Mouse (Mus musculus): ENCODE results near the gene Snd1.
"Not testable (repeated sequence)": the region's sequence is repeated elsewhere in the genome, so short reads cannot be mapped to it uniquely, and the experiment has no call there.

Gene Snd1

DNA sequence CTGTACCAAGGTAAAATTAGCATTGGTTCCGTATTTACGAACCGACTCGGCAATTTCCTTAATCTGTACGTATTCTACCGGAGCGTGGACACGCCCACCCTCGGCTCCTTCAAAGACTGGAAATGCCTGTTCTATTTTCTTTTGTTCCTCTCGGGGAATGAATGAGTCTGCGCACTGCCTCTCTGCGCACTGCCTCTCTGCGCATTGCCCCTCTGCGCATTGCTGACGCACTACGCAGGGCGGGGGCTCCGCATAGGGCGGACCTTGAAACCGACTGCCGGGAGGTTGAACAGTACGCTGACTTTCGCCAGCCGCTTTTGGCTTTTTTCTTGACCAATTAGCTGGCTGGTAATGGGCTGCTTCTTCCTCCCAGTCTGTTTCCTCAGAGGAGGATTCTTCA lies 453.0 kb downstream of the Snd1 start:
- not testable (repeated sequence) for DNase-seq

DNA sequence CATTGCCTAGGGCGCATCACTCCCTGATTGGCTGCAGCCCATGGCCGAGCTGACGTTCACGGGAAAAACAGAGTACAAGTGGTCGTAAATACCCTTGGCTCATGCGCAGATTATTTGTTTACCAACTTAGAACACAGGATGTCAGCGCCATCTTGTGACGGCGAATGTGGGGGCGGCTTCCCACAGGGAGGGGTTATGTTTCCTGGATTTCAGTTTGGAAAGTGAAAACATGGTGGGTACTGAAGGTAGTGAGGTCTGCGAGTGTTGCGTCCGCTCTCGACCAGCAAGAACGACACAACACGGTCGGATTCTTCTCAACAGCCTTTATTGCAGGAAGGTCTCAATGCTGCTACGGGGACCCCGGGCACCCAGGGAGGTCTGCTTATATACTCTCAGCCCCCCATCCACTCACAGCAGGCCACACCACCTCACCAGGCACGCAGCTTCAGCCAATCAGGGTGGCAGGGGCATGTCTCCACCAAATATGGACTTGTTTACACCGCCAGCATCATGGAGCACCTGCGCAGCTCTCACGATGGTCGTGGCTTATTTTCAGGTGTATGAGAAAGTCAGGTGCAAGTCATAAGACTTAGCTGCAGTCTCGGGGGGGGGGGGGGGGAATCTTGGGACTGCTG lies 454.3 kb downstream of the Snd1 start:
- DNase-seq: not testable (repeated sequence)

DNA sequence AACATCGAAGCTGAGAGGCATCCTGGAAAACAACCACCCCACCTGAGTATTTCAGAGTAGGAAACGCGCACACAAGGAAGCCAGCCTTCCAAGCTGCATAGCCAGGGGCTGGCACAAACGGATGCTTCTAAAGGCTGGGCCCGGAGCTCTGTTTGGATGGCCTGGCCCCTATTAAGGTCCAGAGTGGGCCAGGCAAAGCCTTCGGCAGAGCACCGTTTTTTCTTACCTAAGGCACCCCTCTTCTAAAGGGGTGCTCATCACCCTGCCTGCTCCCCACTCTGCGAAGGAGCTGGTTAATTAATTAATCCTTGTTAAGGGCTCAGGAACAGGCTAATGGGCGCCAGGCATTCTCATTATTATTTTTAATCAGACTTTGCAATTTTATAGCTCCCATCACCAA lies 456.3 kb downstream of the Snd1 start:
- no peak for DNase-seq

DNA sequence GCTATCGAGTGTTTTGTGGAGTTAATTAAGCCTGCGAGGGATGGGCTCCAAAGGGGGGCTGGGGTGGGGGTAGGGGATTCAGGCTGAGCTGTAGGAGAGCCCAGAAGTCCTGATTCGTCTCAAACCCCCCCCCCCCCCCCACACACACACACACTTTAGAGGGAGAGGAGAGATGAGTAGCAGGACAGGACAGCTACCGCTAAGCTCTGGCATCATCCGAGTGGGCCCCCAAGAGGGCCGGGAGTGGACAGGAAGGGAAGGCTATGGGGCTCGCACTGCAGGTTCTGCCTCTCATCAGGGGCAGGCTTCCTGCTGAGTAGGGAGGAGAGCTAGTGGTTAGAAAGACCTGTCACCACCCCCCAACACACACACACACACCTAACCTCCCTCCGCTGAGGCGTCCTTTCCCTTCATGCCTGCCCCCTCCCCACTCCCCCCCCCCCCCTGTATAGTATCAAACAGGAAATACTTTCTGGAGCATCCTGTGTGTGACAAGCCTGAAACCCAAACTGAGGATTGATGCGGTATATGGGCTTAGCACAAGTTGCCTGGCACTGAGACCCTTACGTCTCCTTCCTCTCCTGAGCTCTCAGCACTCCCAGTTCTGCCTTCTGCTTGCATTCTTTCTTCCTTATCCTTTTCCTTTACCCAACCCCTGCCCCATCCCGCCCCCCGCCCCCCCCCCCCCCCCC lies 456.8 kb downstream of the Snd1 start:
- no peak for DNase-seq

DNA sequence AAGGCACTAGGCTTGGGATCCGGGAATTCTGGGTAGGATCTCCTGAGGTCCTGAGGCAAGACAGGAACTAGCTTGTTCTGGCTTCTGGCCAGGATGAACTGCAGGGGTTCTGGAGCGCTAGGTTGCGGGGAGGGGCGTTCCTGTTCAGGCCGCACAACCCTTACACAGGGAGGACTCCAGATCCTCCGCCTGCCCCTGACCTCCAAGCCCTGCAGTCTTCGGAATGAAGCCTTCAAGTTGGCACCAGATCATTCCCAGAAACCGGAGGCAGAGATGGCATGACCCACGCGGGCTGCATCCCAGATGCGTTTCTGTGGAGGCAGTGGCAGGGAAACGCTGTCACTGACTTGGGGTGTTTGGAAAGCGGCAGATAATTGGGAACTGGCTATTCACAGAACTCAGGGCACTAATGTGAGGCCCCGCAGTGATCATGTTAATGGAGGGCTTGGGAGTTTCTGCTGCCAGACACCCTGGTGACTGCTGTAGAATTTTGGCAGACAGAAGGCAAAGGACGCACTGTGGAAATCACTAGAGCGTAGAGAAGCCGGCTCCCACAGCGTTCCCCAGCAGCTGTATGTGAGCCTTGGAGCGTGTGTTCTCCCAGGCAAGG lies 457.5 kb downstream of the Snd1 start:
- DNase-seq: peak; percentile 18

DNA sequence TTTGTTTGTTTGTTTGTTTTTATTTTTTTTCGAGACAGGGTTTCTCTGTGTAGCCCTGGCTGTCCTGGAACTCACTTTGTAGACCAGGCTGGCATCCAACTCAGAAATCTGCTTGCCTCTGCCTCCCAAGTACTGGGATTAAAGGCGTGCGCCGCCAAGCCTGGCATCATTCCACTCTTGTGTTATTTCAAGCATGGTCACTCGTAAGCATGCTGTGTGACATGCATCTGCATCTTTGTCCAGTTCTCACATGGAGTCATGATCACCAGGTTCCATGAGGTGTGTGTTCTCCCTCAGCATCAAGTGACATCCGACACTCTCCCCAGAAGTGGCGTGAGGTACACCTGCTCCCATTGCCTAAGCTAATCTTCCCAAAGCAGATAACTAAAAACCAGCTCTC lies 460.8 kb downstream of the Snd1 start:
- no peak for DNase-seq

DNA sequence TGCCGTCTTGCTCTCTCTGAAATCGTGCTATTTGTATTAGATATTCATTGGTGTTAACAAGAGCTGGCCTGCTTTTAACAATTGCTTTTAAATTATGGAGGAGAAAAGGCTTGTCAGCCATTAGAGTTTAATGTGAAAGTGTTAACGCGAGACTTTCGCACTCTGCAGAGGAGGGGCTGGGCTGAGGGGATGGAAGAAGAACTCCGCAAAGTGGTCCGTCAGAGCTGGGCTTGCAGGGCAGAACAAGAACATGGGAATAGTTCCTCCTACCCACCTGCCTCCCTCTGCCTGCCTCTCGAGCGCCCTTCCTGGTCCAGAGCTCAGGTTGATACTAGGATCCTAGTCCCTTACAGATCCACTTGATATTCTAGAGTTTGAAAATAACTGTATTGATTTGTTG lies 472.3 kb downstream of the Snd1 start:
- DNase-seq: no peak

DNA sequence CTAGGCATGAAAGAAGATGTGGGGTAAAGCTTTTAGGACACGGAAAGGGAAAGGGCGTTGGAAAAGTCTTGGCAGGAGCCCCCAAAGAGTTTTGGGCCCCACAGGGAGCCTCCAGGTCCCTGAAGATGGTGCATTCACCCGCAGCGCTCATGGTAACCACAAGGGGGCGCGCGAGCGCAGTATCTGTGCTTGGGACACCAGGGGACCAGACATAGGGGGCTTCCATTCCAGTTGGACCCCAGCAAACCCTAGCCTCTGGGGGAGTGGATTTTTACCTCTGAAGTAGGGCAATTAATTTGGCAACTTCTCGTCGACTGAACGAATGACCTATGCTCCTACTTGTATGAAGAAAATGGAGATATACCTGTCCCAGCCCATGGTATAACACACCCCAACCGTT lies 474.3 kb downstream of the Snd1 start:
- peak; percentile 77 for DNase-seq

DNA sequence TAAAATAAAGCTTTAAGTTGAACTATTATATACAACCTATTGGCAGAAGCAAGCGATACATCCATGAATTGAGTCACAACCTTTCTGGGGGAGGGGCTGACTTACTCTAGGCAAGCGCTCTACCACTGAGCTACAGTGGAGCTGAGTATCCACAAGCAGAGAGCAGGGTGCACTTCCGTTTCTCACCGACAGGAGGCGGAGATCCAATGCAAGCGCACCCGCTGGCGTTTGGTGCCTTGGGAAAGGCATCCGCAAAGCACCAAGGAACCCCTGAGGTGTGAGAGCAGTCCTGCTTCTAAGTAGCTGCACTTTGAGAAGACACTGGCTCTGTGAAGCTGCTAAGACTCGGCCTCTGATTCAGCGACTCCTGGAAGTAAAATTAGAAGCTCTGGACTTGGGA lies 480.6 kb downstream of the Snd1 start:
- DNase-seq: peak; percentile 57

DNA sequence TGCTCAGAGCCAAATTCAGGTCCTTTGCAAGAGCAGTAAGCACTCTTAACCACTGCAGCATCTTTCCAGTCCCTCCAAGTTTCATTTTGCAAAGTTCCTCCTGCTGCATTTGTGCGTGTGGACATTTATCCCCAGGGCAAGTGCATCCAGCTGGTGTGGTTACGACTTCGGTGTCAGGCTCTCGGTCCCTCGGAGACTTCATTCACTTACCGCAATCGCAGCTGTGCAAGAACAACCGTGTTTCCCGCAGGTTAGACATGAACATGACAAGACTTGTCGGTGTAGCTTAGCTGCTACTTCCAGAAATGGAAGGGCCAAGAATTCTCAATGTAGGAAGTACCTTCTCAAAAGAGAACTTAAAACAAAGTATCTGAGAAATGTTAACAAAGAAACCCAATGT lies 482.5 kb downstream of the Snd1 start:
- DNase-seq: no peak

DNA sequence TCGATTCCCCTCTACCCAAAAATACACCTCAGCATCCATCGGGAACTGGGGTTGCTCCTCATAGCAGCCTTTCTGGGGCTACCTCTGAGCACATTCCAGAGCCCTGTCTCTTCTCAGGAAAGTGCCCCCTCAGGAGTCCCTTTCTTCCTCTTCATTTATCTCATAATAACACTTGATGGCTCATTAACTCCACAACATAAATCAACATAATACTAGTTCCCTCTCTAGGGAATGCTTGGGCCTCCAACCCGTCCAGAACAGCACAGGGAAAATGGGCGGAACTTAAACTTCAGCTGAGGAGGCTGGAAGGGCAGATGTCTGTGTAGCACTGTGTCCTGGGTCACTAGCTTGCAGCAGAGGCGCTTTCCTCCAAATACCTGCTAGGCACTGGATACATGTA lies 488.2 kb downstream of the Snd1 start:
- DNase-seq: no peak

DNA sequence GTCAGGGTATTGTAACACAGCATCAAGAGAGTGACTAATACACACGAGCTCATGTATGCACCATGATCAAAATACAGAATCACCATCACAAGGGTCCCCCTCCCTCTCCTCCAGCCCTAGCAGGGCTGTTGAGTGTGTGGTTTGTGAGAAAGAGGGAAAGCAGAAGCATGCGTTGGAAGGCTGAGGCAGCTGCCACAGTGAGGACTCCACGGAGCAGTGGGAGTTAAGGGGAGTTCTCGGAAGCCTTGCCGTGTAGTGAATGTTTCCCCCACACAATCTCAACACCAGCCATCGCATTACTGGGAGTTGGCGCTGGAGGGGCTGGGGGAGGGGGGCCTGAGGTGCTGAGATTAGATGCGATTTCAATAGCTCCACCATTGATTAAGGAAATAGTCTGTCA lies 490.3 kb downstream of the Snd1 start:
- no peak for DNase-seq

DNA sequence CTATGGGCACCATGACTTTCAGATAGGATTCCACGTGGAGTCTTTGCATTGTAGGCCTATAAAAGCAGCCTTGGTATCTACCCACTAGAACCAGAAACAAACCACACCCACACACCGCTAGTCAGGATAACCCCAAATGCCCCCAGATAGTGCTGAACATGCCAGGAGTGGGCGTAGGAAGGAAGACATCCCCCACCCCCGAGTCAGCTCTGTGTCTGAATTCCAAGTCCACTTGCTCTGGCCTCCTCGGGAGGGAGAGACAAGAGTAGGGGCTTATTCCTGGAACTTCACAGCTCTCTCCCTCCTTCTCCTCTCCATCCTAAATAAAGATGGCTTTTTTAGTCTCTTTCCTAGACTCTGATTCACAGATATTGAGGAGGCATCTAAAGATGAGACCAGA lies 494.7 kb downstream of the Snd1 start:
- DNase-seq: no peak

DNA sequence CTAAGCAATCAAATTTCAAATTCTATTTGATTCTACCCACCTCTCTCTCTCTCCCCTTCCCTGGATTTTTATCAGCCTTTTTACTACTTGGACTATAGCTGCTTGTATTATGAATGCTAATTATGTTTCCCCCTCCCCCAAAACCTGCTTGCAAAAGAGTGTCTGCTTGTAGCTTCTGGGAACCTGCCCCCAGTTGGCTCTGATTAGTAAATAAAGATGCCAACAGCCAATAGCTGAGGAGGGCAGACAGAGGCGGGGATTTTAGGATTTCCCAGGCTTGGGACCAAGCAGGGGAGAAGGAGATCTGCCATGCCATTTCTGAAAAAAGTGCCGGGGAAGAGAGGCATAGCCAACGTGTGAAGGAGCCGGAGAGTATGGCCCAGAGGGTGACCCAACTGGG lies 495.8 kb downstream of the Snd1 start:
- no peak for DNase-seq

DNA sequence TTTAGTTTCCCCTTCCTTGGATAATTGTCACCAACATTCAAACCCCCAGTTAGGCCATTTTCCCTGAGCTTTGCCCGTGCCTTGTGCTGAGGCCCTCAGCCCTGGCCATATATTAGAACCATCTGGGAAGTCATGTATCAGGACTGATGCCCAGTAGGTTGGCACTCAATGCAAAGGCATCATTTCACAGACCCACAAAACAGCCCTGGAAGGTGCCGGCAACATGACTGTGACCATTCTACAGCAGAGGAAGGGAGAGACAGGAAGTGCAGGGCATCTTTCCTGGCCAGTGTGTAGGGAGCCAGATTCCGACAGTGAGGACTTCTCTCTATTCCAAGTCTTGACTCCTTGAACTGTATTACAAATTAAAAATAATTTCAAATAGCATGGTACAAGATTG lies 499.6 kb downstream of the Snd1 start:
- DNase-seq: no peak

DNA sequence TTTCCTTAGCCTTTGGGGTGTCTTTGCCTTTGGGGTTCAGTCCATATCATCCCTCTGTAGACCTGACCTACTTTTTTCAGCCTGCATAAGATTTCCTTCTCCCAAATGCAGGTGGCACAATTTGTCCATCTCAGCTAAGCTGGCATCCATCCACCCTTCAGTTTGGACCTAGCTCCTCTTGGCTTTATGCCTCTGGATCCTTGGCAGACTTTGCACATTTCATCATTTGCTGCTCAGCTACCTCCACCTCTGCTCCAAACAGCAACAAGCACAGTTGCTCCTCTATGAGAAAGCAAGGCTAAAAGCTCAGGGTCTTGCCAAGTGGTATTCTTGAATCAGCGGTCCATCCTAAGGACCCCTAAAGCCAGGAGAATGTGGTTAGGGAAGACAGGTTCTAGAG lies 500.2 kb downstream of the Snd1 start:
- peak; percentile 37 for DNase-seq

DNA sequence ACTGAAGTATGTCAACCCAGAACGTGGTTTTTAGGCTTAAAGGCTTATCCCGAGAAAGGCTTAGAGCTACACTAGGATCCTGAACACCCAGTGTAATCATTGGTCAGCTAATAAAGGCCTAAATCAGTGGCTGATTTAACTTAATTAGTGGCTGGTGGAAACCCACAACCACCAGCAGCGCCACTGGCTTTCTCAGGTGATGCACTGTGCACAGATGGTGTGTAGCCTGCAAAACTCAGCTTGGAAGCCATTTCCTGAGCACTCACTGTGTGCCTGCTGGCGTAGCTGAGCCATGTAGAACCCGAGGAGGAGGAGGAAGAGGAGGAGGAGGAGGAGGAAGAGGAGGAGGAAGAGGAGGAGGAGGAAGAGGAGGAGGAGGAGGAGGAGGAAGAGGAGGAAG lies 503.1 kb downstream of the Snd1 start:
- no peak for DNase-seq

DNA sequence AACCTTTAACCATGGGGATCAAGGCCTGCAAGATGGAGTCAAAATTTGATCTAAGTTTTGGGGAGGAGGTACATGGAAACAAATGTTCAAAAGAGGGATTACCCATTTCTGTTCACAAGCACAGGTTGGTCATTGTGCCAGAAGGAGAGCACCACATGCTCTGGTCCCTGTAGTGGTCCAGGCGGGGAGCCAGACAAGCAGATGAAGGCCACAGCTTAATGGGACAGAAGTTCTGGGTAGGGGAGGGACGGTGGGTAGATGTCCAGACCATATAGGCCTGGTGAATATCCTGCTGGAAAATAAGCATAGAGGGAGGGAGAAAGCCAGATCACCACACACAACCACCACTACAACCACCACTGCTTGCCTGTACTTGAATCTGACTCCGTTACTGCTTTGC lies 503.9 kb downstream of the Snd1 start:
- no peak for DNase-seq

DNA sequence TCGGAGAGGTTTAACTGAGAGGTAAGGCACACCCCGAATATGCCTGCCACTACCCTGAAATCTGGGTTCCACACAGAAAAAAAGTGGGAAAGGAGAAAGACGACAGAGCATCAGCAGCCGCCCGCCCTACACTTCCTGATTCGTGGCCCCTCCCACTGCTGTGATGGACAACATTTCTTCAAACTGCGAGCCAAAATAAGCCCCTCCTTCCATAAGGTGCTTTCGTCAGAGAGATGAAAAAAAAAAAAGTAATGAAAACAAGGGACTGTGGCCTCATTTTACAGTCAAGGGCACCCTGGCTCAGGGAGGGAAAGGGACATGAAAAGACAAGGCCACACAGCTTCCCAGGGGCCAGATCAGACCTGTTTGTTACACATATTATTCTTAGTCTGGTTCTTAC lies 504.6 kb downstream of the Snd1 start:
- DNase-seq: no peak

DNA sequence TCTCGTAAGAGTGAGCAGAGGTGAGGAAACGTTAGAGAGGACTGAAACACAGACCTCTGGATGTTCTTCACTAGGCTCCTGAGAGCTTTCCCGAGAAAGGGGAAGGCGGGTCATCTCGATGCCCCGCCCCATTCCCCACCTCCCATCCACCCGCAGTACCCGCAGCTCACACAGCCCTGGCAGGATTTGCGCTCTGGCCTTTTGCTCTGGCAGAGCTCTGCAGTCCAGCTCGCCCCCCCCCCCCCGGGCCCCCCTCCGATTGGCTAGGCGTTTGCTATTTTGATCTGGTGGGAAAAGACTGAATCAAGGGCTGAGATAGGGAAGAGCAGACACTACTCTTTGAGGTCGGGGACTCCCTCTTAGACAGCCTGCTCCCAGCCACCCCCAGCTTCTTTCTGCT lies 505.3 kb downstream of the Snd1 start:
- no peak for DNase-seq

DNA sequence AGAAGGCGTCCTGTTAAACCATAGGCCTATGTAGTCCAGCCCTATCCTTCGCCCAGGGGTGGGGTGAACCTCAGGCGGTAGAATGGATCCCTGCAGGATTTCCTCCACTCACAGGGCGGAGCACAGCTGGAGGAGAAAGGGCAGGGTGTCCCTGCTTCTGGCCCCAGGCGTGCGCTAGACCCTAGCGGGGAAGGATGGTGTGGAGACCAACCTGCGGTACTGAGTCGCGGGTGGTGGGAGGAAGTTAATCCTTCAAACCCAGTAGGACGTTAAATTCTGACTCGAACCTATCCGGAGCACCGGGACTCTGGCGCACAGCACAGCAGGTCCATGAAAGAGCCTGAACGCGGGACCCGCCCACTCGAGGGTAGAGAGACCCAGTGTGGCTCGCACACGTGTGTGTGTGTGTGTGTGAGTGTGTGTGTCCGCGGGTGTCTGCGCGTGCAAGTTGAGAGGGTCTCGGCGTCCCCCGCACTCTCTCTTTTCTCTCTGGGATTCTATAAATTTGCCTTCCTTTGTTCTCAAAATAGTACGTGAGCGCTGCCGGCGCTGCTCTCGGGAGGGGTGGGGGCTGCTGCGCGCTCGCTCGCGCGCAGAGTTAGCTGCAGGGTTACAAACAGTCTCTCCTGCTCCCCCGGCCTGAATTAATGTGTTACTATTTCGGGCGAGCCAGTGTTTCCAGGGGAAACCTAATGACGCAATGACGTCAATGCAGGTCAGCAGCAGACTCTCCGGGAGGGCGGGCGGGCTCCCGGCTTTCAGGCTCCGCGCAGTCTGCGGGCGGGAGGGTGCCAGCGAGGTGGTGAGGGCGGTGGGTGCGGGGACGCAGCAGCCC lies 506.0 kb downstream of the Snd1 start:
- DNase-seq: peak; percentile 62

DNA sequence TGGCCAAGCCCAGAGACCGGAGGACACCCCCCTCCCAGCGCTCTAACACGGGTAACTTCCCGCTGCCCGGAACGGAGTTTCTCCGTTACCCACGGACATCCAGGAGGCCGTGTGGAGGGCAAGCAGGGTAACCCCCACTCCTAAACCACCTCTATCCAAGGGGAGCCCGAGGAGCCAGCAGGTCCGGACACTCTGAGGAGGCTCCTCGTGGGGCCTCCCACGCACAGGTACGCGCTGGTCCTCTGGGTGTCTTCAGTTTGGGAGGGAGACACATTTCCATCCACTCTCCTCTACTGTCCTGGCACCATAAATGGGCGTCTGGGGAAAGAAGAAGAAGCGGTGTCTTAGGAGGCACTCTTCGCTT lies 506.6 kb downstream of the Snd1 start:
- DNase-seq: no peak

DNA sequence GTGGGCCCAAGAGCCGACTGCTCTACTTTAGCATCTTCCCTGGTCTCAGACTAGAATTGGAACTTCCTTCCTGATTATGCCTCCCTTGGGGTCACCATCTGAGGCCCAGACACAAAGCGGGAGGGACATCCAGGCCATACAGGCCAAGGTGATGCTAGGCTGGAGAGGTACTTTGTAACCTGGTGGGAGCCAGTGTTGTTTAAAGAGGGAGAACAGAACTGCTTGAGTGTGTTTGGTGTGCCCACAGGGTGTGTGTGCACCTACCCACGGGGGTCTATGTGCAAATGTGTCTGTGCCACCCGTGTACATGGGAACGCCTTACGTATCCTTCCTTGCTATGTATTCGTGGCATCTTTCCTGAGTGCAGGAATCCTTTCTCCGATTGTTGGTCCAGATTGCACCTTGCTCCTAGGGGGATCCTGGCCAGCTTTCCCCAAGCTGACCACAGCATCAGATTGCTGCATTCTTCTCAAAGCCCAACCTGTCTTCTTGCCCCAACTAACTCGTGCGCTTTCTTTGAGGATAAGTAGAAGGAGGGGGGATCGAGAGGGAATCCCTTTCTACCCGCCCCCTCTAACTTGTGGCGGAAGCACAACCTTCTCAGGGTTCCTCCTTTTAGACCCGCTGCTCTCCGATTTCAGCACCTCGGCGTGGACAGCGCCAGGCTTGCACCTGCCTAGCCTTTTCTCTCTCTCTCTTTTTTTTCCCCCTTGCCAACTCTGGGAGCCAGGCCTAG lies 507.2 kb downstream of the Snd1 start:
- DNase-seq: peak; percentile 76
